Mouse (Mus musculus) E14TG2a.4 (cell line): ENCODE data around the gene Zfp383.

Experiments
- CTCF ChIP-seq: conservative IDR thresholded peaks from 2 replicates; pipeline ENCODE4 v1.5.1; 2014; ENCODE audit warnings: low read length
- POU5F1 ChIP-seq: IDR thresholded peaks from 2 replicates; pipeline ENCODE4 v1.6.1; 2014; ENCODE audit warnings: low read length, borderline replicate concordance

DNA sequence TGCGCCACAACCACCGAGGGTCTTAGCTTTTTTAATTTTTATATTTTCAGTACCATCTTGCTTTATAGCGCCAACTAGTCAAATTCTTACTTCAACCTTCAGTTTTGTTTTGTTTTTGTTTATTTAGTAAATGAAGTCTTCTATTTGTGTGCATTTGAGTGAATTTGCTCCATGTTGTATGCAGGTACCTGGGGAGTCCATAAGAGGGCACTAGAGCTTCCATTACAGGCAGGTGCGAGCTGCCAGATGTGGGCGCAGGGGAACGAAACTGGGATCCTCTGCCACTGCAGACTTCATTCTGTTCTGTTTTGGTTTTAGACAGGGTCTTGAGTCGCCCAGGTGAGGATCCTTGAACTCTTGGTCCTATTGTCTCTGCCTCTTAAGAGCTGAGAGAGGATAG, 46.4 kb upstream of the Zfp383 start:
- TF ChIP-seq CTCF (peak; percentile 73), POU5F1 (no peak)
